Mouse (Mus musculus): Measurements from ENCODE around the gene Dnajc15. TPM values are rescaled to one million over a fixed set of nuclear protein-coding genes. Genes with fewer than 3 reads are reported as not detected.
A peak's percentile ranks its signal among the peaks of the same experiment; 100 is the strongest.

Dnajc15 gene
- polyA plus RNA-seq (2014; fragmentation: Nextera tagmentation; extraction: Ambion mirVana), result 126 and 129 TPM in 2 replicates

DNA sequence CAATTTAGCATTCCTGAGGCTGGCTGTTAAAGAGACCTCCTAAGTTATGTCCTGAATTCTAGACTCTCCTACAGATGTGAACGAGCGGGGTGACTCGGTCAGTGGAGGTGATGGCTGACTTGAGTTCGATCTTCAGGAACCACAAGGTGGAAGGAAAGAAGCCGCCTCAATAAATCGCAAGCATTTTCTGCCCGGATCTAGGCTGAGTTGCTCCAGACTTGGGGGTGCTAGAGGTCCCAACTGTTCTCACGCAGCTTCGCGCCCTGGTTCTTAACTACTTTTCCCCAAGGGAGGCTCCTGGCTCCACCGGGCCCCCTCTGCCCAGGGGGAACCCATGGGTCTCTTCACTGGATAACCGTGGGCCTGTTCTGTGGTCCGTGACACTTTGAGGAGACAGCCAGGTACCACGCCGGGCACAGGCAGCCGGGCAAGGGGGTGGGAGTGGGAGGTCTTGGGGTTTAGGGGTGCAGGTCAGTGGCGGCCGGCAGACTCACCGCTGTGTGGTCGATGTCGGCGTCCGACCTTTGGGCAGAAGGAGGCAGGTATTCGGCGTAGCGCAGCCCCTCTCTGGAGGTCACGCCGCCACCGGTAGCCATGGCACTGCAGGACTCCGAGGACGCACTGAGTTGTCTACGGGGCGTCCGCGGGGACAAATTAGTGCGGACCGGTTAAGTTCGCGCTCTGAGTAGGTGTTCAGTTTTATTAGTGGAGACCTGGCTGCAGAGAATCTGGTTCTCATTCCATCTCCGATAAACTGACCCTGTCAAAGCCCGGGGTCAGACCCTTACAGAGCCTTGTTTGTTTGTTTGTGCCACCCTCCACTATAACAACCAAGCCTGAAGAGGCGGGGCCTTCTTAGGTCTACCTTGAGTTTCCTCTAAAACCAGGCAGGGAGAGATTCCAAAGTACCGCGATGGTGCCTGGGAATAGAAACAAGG is at the start of gene Dnajc15:
TSS of gene Dnajc15 (minus strand) at position 822 of the 938 bp plus-strand sequence.
- WGBS, result 2% methylated on average over 44 of the region's 44 CpGs
- peak within 1 kb of the TSS; percentile 79 for H3K9ac ChIP-seq (replicated peaks; ENCODE audit: low read length)
- peak; percentile 87 for DNase-seq (ENCODE audit: low spot score)
- peak; percentile 85 for ATAC-seq (replicated peaks; ENCODE audit: insufficient number of reproducible peaks, low FRiP score, low TSS enrichment, low read depth)
- no peaks in the 10 kb centered on the region for H3K36me3 ChIP-seq (replicated peaks; ENCODE audit: control insufficient read depth, insufficient read depth, low read depth, low read length)
- H3K4me1 ChIP-seq (ENCODE audit: control insufficient read depth, insufficient read depth, low read length), result no peaks in the 10 kb centered on the region
- H3K4me2 ChIP-seq (ENCODE audit: low read depth, low read length), result peak within 1 kb of the TSS; percentile 49
- H3K27me3 ChIP-seq (ENCODE audit: control insufficient read depth, insufficient read depth, low read length), result no peaks in the 10 kb centered on the region
- H3K27ac ChIP-seq (replicated peaks; ENCODE audit: low read depth, low read length), result no peak within 1 kb of the TSS
- peak within 1 kb of the TSS; percentile 67 for H3K4me3 ChIP-seq (ENCODE audit: low read depth, low read length)
- H3K9me3 ChIP-seq (replicated peaks; ENCODE audit: control insufficient read depth, low read length), result no peaks in the 10 kb centered on the region

DNA sequence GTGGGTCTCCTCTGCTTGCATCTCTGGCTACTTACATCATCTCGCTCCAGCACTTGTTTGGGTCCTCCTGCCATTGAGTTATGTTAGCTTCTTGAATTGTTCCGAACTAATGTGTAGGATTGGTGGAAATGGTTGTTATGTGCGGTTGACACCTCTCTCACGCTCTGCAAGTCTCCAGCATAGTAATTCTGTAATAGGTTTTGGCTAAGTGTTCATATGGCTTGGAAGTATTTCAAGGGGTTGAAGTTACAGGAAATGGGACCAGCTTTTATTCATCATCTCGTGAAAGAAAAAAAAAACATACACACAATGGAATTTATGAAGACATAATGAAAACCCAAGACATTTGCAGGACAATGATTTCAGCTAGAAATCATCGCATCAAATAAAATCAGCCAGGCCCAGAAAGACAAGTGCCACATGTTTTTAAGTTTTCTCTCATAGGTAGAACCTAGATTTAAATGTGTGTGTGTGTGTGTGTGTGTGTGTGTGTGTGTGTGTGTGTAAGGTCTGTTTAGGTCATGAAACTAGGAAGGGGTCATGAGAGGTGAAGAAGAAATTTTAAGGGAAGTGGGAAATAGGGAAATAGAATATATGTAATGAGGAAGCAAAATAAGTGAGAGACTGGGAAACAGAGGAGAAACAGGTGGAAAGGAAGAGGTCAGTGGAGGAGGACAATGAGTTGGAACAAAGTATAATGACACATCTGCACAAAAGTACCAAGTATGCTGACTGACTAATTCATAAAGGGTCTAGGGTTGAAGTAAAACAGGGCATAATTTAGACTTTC is 48.3 kb upstream of the Dnajc15 start:
- Histone ChIP-seq H3K36me3 (replicated peaks; ENCODE audit: control insufficient read depth, insufficient read depth, low read depth, low read length) (no peaks in the 10 kb centered on the region), H3K9me3 (replicated peaks; ENCODE audit: control insufficient read depth, low read length) (no peaks in the 10 kb centered on the region), H3K4me1 (ENCODE audit: control insufficient read depth, insufficient read depth, low read length) (no peaks in the 10 kb centered on the region), H3K27ac (replicated peaks; ENCODE audit: low read depth, low read length) (no peak overlapping the region), H3K4me3 (ENCODE audit: low read depth, low read length) (no peak overlapping the region), H3K4me2 (ENCODE audit: low read depth, low read length) (no peak overlapping the region), H3K9ac (replicated peaks; ENCODE audit: low read length) (no peak overlapping the region), H3K27me3 (ENCODE audit: control insufficient read depth, insufficient read depth, low read length) (no peaks in the 10 kb centered on the region)
- ATAC-seq (replicated peaks; ENCODE audit: insufficient number of reproducible peaks, low FRiP score, low TSS enrichment, low read depth) (no peak), DNase-seq (ENCODE audit: low spot score) (no peak)
- 78% methylated on average over 6 of the region's 6 CpGs for WGBS

DNA sequence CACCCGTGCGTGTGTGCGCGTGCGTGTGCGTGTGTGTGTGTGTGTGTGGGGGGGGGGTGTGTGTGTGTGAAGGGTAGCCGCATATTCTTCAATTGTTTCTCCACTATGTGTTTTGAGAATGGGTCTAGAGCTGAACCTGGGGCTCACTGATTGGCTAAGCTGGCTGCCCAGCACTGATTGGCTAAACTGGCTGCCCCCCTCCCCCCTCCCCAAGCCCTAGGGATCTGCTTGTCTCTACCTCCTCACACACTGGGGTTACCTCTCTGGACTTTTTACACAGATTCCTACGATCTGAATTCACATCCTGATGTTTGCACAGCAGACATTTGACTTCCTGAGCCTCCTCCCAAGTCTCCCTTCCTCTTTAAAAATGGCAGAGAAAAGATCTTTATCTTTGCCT is 46.7 kb upstream of the Dnajc15 start:
- H3K27me3 ChIP-seq (ENCODE audit: control insufficient read depth, insufficient read depth, low read length), result no peaks in the 10 kb centered on the region

DNA sequence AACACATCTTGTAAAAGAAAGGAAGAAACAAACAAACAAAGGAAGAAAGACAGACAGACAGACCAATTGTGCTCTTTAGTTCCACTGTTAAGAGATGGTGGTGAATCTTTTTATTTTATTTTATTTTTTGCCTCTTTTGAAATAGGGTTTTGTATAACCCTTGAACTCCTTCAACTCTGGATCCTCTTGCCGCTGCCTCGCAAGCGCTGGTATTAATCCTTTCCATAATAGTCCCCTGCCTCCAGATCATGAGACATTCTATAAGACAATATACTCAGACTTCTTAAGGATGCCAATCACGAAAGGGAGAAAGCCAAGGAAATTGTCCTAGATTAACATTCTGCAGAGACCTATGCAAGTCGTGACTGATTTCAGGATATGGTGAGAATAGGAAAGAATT is 40.9 kb upstream of the Dnajc15 start:
- no peak for ATAC-seq (replicated peaks; ENCODE audit: insufficient number of reproducible peaks, low FRiP score, low TSS enrichment, low read depth)
- no peaks in the 10 kb centered on the region for H3K27me3 ChIP-seq (ENCODE audit: control insufficient read depth, insufficient read depth, low read length)
- no peak overlapping the region for H3K9ac ChIP-seq (replicated peaks; ENCODE audit: low read length)

More for the DNA sequence above, 46.7 kb upstream of the Dnajc15 start:
- Histone ChIP-seq H3K4me1 (ENCODE audit: control insufficient read depth, insufficient read depth, low read length) (no peaks in the 10 kb centered on the region), H3K9me3 (replicated peaks; ENCODE audit: control insufficient read depth, low read length) (no peaks in the 10 kb centered on the region), H3K27ac (replicated peaks; ENCODE audit: low read depth, low read length) (no peak overlapping the region), H3K4me2 (ENCODE audit: low read depth, low read length) (no peak overlapping the region), H3K4me3 (ENCODE audit: low read depth, low read length) (no peak overlapping the region), H3K9ac (replicated peaks; ENCODE audit: low read length) (no peak overlapping the region), H3K36me3 (replicated peaks; ENCODE audit: control insufficient read depth, insufficient read depth, low read depth, low read length) (no peaks in the 10 kb centered on the region)
- ATAC-seq (replicated peaks; ENCODE audit: insufficient number of reproducible peaks, low FRiP score, low TSS enrichment, low read depth) (0 out of 2 replicates have a peak, but pooled peaks have one; percentile 44), DNase-seq (ENCODE audit: low spot score) (no peak)
- WGBS, result 87% methylated on average over 8 of the region's 8 CpGs

DNA sequence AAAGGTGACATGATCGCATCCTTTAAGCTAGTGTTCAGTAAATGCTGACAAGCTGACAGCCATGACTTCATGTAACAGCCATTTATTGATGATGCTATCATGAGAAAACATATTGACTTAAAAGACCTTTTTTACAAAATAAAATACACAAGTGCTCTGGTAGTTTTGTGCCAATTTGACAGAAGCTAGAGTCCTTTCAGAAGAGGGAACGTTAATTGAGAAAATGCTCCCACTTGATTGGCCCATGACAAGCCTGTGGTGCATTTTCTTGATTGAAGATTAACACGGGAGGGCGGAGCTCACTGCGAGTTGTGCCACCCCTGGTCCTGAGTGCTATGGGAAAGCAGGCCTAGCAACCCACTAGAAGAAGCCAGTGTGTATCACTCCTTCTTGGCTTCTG is 31.7 kb upstream of the Dnajc15 start:
- no peak for ATAC-seq (replicated peaks; ENCODE audit: insufficient number of reproducible peaks, low FRiP score, low TSS enrichment, low read depth)
- 87% methylated on average over 5 of the region's 5 CpGs for WGBS

More for the DNA sequence above, 40.9 kb upstream of the Dnajc15 start:
- Histone ChIP-seq H3K4me2 (ENCODE audit: low read depth, low read length) (no peak overlapping the region), H3K4me1 (ENCODE audit: control insufficient read depth, insufficient read depth, low read length) (no peaks in the 10 kb centered on the region), H3K36me3 (replicated peaks; ENCODE audit: control insufficient read depth, insufficient read depth, low read depth, low read length) (no peaks in the 10 kb centered on the region), H3K27ac (replicated peaks; ENCODE audit: low read depth, low read length) (no peak overlapping the region), H3K4me3 (ENCODE audit: low read depth, low read length) (no peak overlapping the region), H3K9me3 (replicated peaks; ENCODE audit: control insufficient read depth, low read length) (no peaks in the 10 kb centered on the region)
- no peak for DNase-seq (ENCODE audit: low spot score)
- 80% methylated on average over 5 of the region's 5 CpGs for WGBS

DNA sequence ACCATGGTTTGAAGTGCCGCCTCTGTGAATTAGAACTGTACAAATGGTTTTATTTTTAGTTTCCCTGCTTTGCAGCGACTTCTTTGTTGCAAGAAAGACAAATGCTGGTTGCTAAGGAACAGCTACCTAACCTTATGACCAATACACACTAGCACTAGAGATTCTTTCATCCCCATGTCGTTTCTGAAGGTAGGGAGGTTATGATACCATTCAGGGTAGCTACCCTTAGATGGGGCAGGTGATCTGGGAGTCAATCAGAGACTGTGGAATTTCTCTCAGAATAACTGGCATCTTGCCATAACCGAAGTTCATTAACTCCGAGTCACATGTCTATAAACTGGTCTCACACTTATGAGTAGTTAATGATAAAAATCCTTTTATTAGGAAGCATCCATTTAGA is 30.5 kb upstream of the Dnajc15 start:
- no peak overlapping the region for H3K27ac ChIP-seq (replicated peaks; ENCODE audit: low read depth, low read length)
- no peaks in the 10 kb centered on the region for H3K4me1 ChIP-seq (ENCODE audit: control insufficient read depth, insufficient read depth, low read length)
- no peaks in the 10 kb centered on the region for H3K9me3 ChIP-seq (replicated peaks; ENCODE audit: control insufficient read depth, low read length)
- no peak for DNase-seq (ENCODE audit: low spot score)
- H3K36me3 ChIP-seq (replicated peaks; ENCODE audit: control insufficient read depth, insufficient read depth, low read depth, low read length), result no peaks in the 10 kb centered on the region
- no peaks in the 10 kb centered on the region for H3K27me3 ChIP-seq (ENCODE audit: control insufficient read depth, insufficient read depth, low read length)
- no peak overlapping the region for H3K9ac ChIP-seq (replicated peaks; ENCODE audit: low read length)
- WGBS, result 82% methylated on average over 5 of the region's 5 CpGs
- H3K4me3 ChIP-seq (ENCODE audit: low read depth, low read length), result no peak overlapping the region
- no peak overlapping the region for H3K4me2 ChIP-seq (ENCODE audit: low read depth, low read length)
- ATAC-seq (replicated peaks; ENCODE audit: insufficient number of reproducible peaks, low FRiP score, low TSS enrichment, low read depth), result no peak

More for the DNA sequence above, 31.7 kb upstream of the Dnajc15 start:
- no peak for DNase-seq (ENCODE audit: low spot score)
- H3K9ac ChIP-seq (replicated peaks; ENCODE audit: low read length), result no peak overlapping the region
- H3K9me3 ChIP-seq (replicated peaks; ENCODE audit: control insufficient read depth, low read length), result no peaks in the 10 kb centered on the region
- H3K36me3 ChIP-seq (replicated peaks; ENCODE audit: control insufficient read depth, insufficient read depth, low read depth, low read length), result no peaks in the 10 kb centered on the region
- H3K27me3 ChIP-seq (ENCODE audit: control insufficient read depth, insufficient read depth, low read length), result no peaks in the 10 kb centered on the region
- no peak overlapping the region for H3K4me3 ChIP-seq (ENCODE audit: low read depth, low read length)
- H3K4me2 ChIP-seq (ENCODE audit: low read depth, low read length), result no peak overlapping the region
- no peaks in the 10 kb centered on the region for H3K4me1 ChIP-seq (ENCODE audit: control insufficient read depth, insufficient read depth, low read length)
- no peak overlapping the region for H3K27ac ChIP-seq (replicated peaks; ENCODE audit: low read depth, low read length)

DNA sequence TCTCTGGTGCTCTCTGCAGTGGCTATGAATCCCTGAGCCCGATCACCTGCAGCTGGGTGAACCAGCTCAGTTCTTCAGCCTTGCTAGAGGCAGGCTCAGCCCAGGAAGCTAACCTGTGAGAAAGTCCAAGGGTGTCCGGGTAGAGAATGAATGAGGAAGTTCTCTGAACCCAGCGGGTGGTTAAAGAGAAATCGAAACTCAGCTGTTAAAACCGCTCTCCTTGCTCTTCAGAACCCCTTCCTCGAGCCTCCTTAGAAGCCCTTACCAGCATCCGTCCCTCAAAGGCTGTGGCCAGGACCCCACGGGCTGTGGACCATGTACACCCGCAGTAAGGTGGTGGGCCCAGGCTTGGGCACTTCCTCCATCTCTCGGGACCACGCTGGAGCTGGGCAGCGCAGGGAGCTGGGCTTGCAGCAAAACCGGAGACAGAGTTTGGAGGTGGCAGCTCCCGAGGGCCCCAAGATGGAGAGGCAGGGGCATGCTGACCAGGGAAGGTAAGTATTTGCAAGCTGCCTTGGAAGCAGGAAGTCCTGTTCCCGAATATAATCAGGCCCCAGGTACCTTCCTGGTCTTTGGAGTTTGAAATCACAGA is 29.3 kb upstream of the Dnajc15 start, which contains the start of gene Epsti1:
TSS of gene Epsti1 (plus strand) at position 69 of the 592 bp plus-strand sequence.
- Histone ChIP-seq H3K4me3 (ENCODE audit: low read depth, low read length) (no peak within 1 kb of the TSS), H3K36me3 (replicated peaks; ENCODE audit: control insufficient read depth, insufficient read depth, low read depth, low read length) (no peaks in the 10 kb centered on the region), H3K27me3 (ENCODE audit: control insufficient read depth, insufficient read depth, low read length) (no peaks in the 10 kb centered on the region), H3K9me3 (replicated peaks; ENCODE audit: control insufficient read depth, low read length) (no peaks in the 10 kb centered on the region), H3K4me1 (ENCODE audit: control insufficient read depth, insufficient read depth, low read length) (no peaks in the 10 kb centered on the region), H3K27ac (replicated peaks; ENCODE audit: low read depth, low read length) (no peak within 1 kb of the TSS), H3K9ac (replicated peaks; ENCODE audit: low read length) (no peak within 1 kb of the TSS), H3K4me2 (ENCODE audit: low read depth, low read length) (no peak within 1 kb of the TSS)
- WGBS, result 62% methylated on average over 15 of the region's 15 CpGs
- no peak for DNase-seq (ENCODE audit: low spot score)
- no peak for ATAC-seq (replicated peaks; ENCODE audit: insufficient number of reproducible peaks, low FRiP score, low TSS enrichment, low read depth)
